Mouse (Mus musculus): ENCODE measurements at regions not wholly inside any gene's neighbourhood (a gene's known extent, or its start where the extent isn't known, plus 50 kb on each side); places are given as distances from the start of the nearest gene placed in this dataset.

DNA sequence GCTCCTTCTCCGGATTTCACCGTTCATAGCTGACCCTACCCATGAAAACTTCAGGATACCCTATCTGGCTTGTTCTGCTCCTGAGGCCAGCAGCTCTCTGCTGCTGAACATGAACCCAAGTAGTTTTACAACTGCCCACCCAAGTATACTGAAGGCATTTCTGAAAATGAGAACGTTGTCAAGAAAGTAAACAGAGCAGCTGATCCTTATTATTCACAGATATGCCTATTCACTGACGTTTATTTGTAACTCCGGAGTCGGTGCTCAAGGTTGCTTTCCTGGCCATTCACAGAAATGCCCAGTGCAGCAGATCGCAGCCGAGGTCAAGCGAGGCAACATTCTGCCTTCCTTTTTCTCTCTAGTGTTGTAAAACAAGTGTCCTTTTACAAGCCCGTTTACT, 128.4 kb upstream of the N6amt1 start:
- in situ Hi-C loops (cut with MboI, MseI) = no loop called here

DNA sequence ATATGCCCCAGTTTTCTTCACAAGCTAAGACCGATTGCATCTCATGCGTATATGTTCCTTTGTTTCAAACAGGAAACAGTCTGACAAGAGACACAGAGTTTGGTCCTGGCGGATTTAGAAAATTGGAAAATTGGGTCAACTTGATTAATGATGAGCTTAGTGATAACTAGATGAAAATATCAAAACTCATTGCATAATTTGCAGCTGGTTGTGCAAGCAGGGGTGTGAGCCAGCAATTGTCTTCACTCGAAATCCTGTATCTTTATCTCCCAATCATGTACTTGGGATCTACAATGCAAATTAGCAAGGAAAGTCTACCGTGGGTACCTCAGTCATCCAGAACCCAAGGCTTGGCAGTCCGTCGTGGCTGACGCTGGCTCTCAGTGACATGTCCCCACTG, 128.9 kb upstream of the N6amt1 start:
- in situ Hi-C loops (cut with MboI, MseI) = no loop called here

DNA sequence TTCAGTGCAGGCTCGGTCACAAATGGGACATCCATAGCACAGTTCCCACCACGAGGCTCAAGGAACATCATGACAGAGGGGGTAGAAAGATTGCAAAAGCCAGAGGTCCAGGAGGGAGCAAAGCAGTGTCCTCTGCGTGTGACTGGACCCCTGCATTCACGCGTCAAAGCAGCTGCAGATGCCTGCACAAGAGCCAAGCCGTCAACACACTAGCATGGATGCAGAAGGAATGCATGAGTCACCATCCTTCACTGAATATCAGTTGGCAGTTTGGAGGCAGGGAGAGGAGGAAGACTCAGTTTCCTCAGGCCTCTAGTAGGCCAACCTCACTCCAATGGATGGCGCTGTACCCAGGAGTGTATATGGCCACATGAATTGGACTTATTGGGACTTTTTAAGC, 130.0 kb upstream of the N6amt1 start:
- in situ Hi-C loops (cut with MboI, MseI) = no loop called here

DNA sequence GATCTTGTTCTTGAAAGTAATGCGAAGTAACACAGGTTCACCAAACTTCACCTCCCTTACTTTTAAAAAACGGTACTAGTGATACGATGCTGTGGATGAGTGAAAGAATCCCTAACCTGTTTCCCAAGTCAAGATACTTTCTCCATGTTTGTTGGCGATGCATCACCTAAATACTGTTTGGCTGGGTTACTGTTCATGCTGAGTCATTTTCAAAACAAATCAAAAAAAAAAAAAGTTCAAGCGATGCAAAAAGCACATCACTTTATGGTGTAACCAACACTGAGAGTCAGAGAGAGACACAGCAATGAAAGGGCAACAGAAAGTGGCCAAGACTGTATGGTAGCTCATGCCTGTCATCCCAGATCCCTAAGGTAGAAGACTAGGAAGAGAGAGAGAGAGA, 133.4 kb upstream of the N6amt1 start:
- in situ Hi-C loops (cut with MboI, MseI) = no loop called here

DNA sequence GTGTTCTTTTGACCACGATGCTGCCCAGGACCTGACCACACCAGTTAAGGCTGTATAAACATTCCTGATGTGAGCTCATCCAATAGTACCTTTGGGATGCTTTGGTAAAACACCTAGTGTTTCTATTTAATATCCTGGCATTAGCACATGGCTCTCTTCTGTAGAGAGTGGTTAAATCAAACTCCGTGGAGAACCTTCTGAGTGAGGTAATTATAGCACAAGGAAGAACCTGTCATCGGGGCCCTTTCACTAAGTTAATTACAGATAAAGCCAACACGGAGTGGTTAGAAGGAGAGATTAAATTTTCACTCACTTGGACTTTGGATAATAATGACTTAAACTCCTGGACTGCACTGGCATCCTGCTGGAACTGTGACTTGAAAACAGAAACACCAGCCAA, 133.8 kb upstream of the N6amt1 start:
- in situ Hi-C loops (cut with MboI, MseI) = no loop called here

DNA sequence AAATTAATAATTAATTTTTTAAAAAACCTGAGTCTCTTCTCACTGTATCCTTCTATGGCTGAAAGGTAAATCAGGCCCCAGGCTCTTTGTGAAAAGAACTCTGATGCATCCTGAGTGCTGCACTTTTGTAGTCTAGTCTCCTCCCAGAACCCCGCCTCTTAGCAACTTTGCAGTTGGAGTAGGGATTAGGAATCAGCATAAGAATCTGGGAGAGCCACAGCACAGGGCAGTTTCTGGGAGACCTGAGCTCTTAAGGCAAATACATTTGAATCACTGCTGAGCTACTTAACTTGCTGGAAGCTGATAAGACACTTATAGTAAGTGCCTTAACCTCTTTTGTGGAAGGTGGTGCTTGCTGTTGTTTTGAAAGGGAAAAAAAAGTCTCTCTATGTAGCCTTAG, 146.1 kb upstream of the N6amt1 start:
- in situ Hi-C loops (cut with MboI, MseI) = no loop called here

DNA sequence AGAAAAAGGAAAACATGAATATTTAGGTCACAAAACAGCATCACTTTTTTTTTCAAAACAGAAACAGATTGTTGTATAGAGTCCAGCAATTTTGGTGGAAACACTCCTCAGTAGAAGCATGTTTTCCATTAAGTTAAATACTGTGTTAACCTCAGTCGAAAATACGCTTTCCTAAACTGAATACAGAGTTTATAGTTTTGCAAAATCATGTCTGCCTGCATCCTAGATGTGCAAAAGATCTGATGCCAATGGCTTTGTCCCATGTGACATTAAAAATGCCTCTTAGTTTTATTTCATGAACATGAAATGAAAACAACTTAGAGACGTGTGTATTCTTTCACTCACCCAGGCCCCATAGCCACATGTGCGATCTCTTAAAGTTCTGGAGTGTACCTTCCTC, 163.5 kb upstream of the N6amt1 start:
- in situ Hi-C loops (cut with MboI, MseI) = no loop called here

DNA sequence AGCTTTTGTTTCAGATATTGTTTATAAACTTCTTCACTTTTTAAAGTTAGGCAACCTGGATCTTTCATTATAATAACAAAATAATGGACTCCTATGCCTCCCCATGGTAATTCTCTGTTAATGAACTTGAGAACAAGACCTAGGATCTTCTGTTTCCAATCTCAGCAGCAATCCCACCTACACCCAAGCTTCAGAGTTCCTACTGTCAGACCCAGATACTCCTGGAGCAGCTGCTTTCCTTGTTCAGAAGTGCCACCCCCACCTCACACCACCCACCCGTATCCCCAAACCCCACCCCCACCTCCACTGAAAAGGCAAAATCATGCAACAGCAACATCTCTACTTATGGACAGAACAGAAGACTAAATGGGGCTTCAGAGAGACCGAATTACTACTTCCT, 165.2 kb upstream of the N6amt1 start:
- in situ Hi-C loops (cut with MboI, MseI) = no loop called here

DNA sequence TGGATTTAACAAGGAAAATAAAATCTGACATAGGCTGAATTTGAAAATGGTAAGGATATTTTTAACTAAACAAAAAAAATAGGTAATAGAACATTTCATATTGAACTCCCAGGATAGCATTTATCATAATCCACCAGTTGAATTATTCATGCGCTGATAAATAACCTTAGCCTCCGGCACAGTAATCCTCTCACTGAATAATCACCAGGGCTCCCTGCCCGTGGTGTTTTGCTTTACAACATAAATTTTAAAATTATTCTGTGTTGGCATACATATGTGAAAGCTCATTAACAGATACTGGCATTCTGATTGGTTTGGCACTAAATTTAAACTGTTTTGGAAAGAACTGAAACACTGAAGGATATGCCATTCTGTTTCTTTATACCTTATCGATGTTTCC, 181.6 kb upstream of the N6amt1 start:
- in situ Hi-C loops (cut with MboI, MseI) = no loop called here

DNA sequence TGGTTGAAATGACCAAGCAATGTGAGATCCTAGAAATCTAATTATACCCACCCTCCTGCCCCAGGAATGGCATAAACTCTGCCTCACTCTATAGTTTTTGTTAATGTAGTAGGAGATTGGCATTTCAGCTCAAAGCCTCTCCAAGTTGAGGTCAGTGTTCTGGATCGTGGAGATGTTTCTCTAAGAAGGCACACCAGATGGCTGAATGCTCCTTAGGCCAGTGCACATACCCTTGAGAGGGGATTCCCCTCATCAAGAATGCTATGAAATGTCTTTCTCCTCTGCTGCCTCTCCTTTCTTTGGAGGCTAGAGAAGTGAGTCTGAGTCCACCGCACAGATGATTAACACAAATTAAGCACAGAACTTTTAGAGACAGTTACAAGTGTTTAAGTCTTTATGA, 214.7 kb upstream of the N6amt1 start:
- in situ Hi-C loops (cut with MboI, MseI) = no loop called here

DNA sequence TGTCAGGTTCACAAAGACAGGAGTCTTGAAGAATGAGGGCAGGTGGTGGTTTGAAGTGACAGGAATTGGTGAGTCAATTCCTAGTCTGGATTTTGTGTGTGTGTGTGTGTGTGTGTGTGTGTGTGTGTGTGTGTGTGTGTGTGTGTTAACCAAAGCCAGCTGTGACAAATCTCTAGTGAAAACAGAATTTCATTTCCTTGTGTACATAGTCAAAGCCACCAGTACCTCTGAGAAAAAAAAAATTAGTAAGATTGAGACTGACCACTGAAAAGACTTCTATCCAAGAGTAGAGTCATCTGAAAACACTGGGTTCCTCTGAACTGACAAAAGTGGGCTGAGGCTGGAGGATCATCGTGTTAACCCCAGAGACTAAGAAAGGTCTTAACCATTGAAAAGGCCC, 217.5 kb upstream of the N6amt1 start:
- in situ Hi-C loops (cut with MboI, MseI) = no loop called here

DNA sequence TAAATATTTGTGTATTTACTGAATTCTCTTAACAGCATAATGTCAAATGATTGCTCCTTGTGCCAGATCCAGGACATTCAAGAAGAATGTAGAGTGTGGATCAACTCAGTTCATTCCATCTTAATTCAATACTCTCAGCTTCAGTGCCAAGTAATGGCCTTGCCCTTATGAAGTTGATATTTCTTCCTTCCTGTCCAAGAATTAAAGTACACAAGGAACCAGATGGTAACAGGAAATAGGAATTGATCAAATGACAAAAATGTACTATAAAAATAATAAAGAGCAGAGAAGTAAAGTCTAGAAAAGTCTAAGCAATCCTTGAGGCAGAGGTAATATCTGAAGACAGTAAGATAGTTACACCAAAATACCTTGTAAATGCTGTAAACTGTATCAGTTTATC, 219.5 kb upstream of the N6amt1 start:
- in situ Hi-C loops (cut with MboI, MseI) = no loop called here

DNA sequence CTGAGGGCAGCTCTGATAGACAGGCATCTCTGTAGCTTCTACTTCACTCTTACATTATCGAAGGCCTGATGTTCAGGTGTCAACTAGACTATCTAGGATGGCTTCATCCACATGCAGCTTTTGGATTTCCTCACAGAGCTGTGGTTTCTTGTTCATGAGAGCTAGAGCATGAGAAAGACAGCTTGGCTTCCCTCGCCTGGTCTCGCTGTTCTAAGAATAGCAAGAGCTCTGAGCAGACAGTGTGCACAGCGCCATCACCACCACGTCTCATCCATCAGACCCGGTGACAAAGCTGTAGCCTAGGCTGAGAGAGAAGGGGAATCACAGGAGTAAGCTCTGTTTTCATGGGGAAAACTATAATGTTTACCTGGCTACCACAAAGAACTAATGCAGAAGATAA, 220.1 kb upstream of the N6amt1 start:
- in situ Hi-C loops (cut with MboI, MseI) = no loop called here

DNA sequence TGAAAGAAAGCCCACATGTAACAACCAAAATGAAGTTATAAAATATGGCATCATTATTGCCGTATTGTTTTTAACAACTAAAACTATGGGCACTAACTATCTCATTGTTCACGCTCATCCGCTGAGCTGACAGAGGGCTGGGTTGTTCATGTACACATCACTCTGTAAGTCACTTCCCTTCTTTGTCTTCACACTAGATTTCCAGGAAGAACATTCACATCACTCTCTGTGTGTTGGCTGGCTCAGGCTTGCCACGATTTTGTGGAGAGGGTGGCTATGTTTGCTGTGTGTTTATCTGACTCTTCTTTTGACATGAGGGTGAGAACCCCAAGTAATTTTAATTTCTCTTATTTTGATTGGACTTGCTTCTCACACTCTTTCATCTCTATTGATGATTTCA, 221.9 kb upstream of the N6amt1 start:
- in situ Hi-C loops (cut with MboI, MseI) = no loop called here

DNA sequence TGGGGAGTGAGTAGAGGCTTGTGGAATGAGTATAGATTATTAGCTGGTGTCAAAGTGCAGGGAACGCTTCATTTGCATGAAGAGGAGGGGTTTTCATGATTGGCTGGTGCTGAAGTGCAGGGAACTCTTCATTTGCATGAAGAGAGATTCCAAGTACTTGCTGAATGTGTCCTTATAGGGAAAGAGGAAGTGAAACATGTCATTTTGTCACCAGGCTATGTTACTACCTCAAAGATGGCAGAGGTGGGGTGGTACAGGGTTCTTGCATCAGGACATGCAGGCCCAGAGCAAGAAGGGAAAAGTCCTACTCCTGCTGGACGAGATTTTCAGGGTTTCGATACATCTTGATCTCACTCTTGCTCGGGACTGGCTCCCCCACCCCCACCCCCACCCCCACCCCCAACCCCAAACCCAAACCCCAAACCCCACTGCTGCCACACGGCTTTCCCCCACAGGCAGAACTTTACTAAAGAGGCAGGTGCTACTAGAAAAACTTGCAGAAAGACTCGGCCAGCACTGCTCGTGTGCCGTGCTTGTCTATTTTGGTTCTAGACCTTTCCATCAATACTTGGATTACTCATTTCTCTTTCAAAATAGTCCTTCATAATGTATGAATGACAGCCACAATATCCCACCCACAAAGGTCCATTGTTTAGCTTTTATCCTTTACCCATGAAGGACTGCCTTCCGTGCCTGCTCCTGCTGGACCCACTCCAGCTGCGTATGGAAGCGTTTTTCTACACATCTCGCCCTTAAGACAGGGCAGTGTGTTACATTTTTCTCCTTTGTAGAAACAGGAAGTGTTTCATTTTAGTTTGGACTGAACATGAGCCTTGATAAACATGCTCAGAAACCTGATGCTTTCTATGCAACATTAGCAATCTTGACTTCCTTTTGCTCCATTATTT, 223.0 kb upstream of the N6amt1 start:
- in situ Hi-C loops (cut with MboI, MseI) = no loop called here

DNA sequence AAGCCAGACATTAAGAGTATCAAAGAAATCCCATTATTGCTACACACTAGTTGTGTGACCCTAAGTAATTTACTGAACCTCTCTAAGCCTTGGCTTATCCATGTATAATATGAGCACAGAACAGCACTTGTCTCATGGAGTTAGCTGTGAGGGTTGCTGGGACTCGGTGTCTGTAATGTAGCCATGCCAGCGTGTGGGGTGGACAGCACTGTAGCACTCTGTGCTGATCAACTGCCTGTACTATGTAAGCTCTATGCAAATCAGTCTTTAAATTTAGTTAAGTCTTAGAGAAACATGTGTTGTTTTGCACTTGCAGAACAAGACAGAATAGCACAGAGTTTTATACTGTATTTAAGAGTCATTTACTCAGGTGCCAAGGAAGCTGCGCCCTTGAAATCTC, 225.0 kb upstream of the N6amt1 start:
- in situ Hi-C loops (cut with MboI, MseI) = no loop called here

DNA sequence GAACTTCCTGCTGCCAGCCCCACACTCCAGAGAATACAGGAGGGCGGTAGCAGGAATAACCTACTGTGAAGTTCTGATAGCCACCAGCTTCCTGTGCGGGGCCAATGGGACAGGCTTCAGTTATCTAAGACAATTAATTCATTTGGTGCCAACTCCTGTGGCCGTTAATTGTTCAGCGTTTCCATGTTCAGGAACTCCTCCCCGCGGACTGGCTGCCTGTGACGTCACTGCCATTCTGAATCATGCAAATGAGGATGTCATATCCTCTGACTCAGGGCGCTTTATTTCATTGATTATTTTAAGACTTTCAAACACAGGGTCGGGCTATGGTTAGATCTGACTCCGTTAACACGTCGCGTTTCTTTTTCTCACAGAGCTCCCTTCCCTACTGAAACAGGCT, 225.8 kb upstream of the N6amt1 start:
- in situ Hi-C loops (cut with MboI, MseI) = no loop called here

DNA sequence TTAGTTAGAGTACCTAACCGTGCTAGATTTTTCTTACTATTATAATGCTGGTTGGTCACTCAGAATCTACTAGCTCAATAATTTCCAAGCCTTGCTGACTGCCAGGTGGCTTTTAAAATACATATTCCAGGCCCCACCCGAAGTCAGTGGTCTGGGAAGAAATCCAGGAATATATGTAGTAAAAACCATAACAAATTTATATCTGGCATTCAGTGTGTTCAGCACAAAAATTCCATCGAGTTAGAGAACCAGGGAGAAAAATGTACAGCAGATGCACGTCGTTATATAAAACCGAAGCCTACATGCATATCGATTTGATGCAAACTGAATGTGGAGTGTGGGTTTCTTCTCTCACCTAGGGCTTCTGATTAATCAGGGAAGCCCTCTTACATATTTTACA, 229.5 kb upstream of the N6amt1 start:
- in situ Hi-C loops (cut with MboI, MseI) = no loop called here

DNA sequence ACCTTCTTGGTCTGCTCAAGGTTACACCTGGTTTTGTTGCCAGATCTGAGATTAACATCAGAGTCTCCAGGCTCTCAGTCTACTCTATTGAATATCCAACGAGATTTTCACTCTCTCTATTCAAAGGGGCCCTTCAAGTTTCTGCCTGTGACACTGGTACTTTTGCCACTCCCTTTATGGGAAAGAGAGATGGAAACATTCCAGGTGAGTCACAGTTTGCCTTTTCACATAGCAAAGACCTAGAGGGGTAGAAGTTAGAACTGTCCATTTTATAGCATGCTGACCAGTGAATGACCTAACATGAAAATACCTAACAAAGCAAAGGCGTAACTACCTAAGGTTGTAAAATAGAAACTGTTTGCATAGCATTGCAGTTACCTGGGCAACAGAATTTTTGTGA, 250.4 kb upstream of the N6amt1 start:
- in situ Hi-C loops (cut with MboI, MseI) = no loop called here

DNA sequence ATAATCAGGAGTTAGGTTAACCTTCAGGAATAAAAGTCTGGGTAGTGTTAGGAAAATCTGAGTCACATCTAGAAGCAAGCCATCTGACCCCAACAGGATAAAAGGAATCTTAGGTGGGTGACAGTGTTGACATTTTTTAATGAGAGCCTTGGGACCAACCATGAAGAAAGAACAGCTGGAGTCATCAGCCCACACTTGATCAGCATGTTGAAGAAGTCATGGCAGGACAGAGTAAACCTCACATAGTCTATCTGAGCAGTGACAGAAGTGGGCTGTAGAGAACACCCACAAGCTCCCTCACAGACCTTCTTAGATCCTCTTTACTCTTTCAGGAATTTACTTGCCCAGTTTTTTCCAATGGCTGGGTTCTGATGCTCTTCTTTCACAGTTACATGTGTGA, 251.9 kb upstream of the N6amt1 start:
- in situ Hi-C loops (cut with MboI, MseI) = no loop called here

DNA sequence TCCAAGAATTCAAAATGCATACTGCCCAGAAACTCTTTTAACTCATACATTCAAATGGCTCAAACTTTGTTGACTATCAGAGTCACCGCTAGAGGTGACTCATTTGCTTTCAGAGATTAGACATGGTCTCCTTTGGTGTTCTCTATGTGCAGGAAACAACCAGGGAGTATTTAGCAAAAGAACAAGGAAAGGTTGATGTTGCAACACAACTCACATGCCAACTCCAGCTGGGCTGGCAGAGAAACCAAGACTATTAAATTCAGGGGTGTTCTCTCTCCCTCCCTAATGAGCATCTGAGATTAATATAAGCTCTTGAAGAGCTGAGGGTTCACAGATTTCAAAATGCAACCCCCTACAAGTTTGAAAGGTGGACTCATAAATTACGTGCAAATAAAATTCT, 262.0 kb upstream of the N6amt1 start:
- in situ Hi-C loops (cut with MboI, MseI) = no loop called here

DNA sequence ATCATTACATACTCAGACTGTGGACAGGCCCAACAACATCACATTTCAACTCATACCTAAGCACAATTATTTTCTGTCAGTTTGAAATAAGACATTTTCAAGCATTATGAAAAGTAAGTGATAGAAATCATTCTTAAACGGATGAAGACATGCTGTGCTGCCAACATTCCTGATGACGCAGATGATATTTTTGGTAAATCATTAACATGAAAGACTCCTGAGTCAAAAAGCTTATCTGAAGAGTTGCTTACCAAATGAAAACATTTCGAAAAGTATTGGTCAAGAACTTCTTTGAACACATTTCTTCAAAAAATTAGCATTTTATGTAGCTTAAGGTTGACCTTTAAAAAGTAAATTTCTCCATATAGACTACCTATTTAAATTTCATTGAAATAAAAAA, 264.7 kb upstream of the N6amt1 start:
- in situ Hi-C loops (cut with MboI, MseI) = no loop called here

DNA sequence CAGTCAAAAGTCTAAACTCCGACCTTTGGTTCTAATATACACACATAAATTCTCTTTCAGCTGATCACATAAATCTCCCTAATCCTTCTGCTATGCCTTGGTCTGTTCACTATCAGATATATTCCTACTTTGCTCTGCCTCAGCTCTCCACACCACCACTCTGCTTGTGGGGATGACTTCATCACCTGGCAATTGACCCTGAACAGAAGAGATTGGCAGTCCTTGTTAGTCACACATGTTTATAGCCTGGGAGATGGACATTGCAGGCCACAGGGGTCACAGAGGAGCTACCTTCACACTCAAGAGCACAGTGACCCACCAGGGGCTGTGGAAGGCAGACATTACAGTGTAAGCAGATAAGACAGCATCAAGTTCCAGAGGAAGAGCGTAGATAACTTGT, 270.5 kb upstream of the N6amt1 start:
- in situ Hi-C loops (cut with MboI, MseI) = no loop called here

DNA sequence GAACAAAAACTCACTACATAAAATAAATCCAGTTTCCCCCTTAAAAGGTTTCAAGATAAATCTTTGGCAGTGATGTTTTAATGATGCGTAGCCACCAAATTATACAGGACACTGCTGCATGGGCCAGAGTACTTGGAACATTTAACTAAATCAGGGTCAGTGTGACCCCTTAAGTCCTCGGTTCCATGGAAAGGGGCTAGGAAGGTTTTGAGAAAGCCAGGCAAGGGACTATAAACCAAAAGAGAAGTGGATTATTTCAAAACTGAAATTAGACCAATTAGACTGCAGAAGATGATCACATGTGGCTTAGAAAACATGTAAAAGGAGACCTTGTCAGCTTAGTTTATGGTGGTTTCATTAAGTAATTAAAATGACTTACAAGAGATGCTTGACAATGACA, 276.6 kb upstream of the N6amt1 start:
- in situ Hi-C loops (cut with MboI, MseI) = no loop called here

Measured in T-helper 17 cell (primary cell).